Mouse (Mus musculus): ENCODE data around the gene Psmb3.
"Not testable (repeated sequence)": the region's sequence is repeated elsewhere in the genome, so short reads cannot be mapped to it uniquely, and the experiment has no call there.

The Psmb3 gene

GRCm38 (mm10) chr11:97719041-97719440 is 15.8 kb downstream of the Psmb3 start:
- no peak for DNase-seq

DNA sequence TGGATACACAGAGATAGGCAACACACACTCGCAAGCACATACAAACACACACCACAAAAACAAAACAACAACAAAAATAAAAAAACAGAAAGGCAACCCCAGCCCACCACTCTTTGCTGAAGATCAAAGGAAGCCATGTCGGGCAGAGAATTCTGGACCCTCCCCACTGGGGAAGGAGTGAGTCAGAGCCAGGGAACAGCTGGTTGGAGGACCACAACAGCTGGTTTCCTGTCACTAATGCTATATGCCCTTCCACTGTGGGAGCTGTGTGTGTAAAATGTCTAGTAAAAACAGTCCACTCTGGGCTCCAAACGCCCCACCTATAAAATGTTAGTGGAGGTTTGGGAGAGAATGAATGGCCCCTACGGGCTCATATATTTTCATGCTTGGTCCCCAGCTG is 18.1 kb downstream of the Psmb3 start:
- DNase-seq, result no peak

DNA sequence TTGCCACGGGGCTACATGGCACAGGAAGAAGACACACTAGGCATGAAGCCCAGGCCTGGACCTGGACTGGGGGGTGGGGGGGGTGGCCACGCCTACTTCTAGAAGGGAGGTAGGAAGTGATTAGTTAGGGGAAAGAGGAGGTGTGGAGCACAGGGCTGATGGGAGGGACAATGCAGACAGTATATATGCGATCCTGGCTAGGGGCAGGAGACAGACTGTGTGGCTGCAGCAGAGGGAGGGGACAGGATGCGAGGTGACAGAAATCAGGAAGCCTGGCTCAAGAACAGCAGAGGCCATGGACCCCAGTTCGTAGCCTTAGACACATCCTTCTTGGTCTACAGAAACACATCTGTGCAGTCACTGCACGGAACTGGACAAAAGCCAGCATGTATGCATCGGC is 20.5 kb downstream of the Psmb3 start:
- DNase-seq, result no peak

GRCm38 (mm10) chr11:97728311-97728710 is 25.1 kb downstream of the Psmb3 start:
- DNase-seq, result no peak

DNA sequence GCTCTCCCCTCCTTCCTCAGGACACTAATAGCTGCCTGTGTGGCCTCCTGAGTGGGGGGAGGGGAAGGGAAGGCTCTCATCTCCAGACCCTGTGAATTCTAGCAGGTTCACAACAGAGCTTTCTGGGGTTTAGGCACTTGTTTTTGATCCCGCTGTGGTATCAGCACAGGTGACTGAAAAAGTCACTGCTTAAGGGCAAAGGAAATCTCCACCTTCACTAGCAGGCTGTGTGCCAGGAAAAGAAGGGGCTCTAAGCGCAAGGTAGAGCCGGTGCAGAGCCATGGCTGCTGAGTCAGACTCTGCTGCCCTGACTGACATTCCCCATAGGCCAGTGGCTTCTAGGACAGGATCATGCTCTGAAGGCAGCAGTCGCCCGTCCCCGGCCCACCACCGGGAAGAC is 25.5 kb downstream of the Psmb3 start:
- DNase-seq, result no peak

DNA sequence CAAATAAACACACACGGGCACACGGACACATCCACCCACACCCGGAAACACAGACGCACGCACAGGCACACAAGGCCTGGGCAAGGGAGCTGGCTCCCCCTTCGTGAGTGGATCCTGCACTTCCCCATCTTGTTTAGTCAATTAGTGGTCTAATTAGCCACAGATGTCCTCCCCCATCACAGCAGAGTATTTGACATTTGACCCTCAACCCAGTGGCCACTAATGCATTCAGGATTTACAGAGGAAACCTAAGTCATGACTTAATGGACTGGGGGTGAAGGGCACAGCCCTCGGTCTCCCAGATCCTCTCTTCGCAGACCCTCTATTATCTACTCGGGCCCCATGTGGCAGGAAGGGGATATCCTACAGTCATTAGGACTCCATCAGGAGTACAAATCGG is 30.5 kb downstream of the Psmb3 start:
- no peak for DNase-seq

DNA sequence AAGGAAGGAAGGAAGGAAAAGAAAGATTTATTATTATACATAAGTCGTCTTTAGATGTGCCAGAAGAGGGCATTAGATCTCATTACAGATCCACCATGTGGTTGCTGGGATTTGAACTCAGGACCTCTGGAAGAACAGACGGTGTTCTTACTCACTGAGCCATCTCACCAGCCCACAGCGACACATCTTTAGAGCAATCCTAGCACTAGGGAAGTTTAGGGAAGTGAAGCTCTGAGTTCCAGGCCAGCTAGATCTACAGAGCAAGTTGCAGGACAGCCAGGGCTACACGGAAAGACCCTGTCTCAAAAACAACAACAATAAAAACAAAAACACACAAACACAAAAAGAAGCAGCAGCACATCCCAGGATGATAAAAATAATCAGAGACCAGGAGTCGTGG is 31.6 kb downstream of the Psmb3 start:
- DNase-seq, result not testable (repeated sequence)

GRCm38 (mm10) chr11:97736645-97737044 is 33.4 kb downstream of the Psmb3 start:
- DNase-seq, result no peak

- DNase-seq, result no peak
Measured at GRCm38 (mm10) chr11:97737600-97737999, 34.4 kb downstream of the Psmb3 start.

DNA sequence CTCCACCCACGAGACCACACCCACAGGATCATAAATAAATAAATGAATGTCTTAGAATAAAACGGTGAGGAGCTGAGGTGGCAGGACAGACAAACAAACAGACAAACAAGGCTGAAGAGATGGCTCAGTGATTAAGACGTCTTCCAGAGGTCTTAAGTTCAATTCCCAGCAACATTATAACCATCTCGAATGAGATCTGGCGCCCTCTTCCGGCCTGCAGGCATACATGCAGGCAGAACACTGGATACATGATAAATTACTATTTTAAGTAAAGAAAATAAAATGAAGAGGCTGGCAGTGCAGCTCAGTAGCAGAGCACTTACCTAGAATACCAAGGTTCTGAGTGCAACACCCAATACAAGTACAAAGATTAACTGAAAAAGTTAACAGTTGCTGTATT is 35.5 kb downstream of the Psmb3 start:
- no peak for DNase-seq

- DNase-seq, result no peak
Measured at GRCm38 (mm10) chr11:97739155-97739554, 36.0 kb downstream of the Psmb3 start.

GRCm38 (mm10) chr11:97740190-97740589 is 37.0 kb downstream of the Psmb3 start:
- DNase-seq, result no peak

- DNase-seq, result no peak
Measured at GRCm38 (mm10) chr11:97742157-97742556, 39.0 kb downstream of the Psmb3 start.

GRCm38 (mm10) chr11:97742591-97742990 is 39.4 kb downstream of the Psmb3 start:
- no peak for DNase-seq

DNA sequence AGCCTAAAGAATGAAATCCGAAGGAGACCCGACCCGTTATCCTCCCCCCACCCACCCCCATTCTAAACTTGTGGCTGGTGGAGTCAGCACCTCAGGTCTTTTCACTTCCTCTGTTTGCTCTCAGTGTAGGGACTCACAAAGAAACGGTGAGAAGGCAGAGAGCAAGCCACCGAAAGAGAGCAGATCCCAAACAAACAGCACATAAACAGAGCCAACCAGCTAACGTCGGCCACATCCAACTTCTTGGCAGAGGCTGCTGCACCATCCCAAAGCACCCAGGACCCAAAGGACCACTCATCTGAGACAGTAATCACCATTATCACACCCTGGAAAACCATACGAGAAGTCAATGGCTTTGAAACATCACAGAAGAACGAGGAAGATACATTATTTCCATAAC is 40.2 kb downstream of the Psmb3 start:
- peak; percentile 41 for DNase-seq

GRCm38 (mm10) chr11:97744063-97744717 is 41.0 kb downstream of the Psmb3 start, which contains the start of gene Pip4k2b:
Gene Pip4k2b (minus strand): TSS chr11:97744704.
- DNase-seq, result no peak

- DNase-seq, result peak; percentile 99
Measured at GRCm38 (mm10) chr11:97744718-97745330, 41.6 kb downstream of the Psmb3 start.

- DNase-seq, result no peak
Measured at GRCm38 (mm10) chr11:97745331-97745721, 42.1 kb downstream of the Psmb3 start.

DNA sequence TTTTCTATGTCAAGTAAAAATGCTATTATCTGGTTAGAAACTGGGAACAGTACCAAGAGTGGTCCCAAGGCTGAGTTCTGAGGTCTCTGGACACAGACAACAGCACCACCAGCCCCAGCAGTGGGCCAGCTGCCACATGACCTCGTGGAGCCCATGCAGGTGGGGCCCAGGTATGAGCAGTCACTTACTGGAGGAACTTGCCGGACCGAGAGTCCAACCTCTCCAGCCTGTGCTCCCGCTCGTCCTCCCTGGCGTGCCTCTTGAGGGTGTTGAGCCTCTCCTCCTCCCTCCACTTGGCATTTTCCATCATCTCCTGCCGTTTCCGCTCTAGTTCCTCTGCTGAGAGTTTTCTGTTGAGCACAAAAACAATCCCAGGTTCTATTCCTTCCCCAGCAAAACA is 44.6 kb downstream of the Psmb3 start:
- peak; percentile 56 for DNase-seq

DNA sequence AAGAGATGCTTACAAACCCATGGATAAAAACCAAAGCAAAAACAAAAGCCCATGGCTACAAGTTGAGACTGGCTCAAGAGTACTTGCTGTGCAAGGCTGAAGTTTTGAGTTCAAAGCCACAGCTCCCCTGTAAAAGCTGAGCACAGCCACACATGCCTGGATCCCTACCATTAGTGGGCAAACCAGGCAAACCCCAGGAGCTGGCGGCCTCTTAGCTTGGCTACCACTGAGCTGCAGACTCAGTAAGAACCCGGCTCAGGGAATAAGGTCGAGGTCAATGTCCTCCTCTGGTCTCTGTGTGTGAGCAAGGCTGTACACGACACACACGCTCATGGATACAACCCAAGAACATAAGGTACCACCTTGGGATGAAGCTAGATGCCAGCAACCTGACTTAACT is 45.3 kb downstream of the Psmb3 start:
- no peak for DNase-seq

- DNase-seq, result no peak
Measured at GRCm38 (mm10) chr11:97753277-97753676, 50.1 kb downstream of the Psmb3 start.

GRCm38 (mm10) chr11:97758125-97758524 is 54.9 kb downstream of the Psmb3 start:
- DNase-seq, result no peak

- no peak for DNase-seq
Measured at GRCm38 (mm10) chr11:97758942-97759341, 55.7 kb downstream of the Psmb3 start.

- no peak for DNase-seq
Measured at GRCm38 (mm10) chr11:97761638-97762037, 58.4 kb downstream of the Psmb3 start.

All from cerebellum, adult 9-11 months (tissue).